Mouse (Mus musculus): ENCODE measurements around the gene Gon7.

DNA sequence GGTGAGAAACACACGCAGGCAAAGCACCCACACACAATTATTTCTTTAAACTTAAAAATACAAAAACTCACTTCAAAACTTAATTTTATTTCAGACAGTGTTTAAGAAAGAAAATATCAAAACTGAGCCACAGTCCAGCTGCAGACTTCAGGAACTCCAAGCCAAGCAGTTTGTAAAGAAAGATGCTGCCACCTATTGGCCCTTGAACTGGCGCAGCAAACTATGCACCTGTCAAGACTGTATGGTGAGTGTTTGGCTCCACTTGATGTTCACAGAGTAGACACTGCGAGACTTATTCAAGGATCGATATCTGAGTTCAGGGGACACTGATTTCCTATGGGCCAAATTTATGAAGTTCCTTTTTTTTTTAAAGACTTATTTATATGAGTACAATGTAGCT lies 11.4 kb upstream of the Gon7 start:
- TF ChIP-seq GATA1 (IDR thresholded peaks at IDR 0.05; ENCODE audit: borderline replicate concordance, low read length): no peak
- TF ChIP-seq FLI1 (IDR thresholded peaks at IDR 0.05; ENCODE audit: low read length): no peak
